Mouse (Mus musculus) frontal cortex, postnatal 10 days (tissue): Measurements from ENCODE around the gene Stag2.

Source experiments
- DNase-seq, 2 experiments: peaks; one replicate each; pipeline ENCODE4 v3.0.0; 2022; ENCODE audit warnings: low spot score in 2 of 2, mixed read lengths in 1 of 2

Stag2 gene

DNA sequence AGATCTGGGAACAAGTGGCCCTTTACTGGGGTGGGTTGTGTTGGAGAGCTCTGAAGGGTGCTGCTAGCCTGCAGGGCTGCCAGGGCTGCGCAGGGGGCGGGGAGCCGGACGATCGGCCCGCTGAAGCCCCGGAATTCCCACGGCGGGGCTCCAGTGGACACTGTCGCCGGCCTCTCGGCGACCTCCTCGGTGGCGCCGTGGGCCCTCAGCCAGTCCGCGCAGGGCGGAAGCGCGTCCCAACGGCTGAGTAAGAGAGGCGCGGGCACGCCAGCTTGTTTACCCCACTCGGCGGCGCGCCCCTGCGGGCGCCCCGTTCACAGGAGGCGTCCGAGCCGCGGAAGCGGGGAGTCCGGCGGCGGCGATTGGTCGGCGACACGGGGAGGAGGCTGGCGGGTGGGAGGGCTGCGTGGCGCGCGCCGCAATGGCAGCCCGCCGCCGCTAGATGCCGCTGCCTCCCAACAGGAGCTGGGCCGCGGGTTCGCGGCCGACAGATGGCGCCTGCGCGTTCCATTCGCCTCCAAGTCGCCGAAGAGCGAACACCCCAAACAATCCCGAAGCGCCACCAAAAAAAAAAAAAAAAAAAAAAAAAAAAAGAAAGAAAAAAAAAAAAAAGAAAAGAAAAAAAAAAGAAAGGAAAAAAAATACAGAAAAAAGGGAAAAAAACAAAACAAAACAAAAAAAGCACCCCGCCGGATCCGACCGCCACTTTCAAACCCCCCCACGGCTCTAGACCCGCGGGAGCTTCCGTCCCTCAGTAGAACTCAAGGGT, at the start of gene Stag2:
TSS of gene Stag2 (plus strand) at position 530 of the 769 bp plus-strand sequence.
- DNase-seq = peak; percentile 67 to 84

DNA sequence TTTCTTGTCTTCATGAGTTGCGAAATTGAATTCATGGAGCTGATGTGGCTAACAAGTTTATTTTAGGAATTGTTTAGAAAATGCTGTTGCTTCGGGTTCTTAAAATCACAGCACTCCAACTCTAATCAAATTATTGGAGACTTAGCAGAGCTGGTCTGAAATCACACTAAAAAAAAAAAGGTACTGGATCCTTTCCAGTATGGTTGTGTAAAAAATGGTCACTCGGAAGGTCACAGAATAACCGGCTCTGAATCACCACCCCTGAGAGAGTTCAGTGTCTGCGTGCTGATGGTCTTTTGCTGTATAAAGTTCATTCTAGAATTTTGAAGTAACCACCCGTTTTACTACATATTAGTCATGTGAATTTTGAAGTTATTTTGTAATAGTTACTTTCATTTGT, 42.0 kb upstream of the Stag2 start:
- DNase-seq = no peak

DNA sequence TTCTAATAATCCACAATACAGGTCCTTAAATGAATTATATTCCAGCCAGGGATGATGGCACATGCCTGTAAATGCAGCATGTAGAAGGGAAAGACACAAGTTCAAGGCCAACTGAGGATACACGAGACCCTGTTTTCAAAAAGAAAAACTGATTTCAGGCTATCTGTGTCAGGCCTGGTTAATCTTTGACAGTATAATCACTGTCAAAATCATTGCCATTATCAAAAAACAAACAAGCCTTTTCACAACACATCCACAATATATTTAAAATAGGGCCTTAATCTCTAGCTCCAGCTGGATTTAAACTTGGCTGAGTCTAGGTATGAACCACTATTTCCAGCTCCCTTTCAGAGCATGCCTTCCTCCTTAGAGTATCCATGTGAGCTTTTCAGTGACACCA, 38.5 kb upstream of the Stag2 start:
- DNase-seq = no peak

DNA sequence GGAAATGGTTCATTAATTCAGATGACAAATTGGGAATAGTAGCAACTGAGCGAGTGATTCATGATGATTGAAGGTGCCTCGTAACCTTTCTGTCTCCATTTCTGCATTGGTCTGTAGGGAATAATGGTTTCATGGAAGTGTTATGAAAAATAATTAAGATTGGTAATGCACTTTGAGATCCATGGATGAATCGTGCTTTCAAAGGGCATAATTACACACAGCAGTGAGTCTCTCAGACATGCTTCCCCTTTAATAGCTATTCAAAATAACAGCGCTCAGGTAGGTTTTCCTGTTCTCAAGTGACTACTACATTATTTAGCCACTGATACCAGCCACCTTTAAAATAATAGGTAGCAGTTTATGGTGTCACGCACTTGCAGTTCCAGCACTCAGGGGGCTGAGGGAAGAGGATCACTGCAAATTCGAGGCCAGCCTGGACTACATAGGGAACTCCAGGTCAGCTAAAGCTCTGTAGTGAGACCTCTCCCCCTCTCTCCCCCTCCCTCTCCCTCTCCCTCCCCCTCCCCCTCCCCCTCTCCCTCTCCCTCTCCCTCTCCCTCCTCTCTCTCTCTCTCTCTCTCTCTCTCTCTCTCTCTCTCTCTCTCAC, 29.6 kb upstream of the Stag2 start:
- no peak for DNase-seq

DNA sequence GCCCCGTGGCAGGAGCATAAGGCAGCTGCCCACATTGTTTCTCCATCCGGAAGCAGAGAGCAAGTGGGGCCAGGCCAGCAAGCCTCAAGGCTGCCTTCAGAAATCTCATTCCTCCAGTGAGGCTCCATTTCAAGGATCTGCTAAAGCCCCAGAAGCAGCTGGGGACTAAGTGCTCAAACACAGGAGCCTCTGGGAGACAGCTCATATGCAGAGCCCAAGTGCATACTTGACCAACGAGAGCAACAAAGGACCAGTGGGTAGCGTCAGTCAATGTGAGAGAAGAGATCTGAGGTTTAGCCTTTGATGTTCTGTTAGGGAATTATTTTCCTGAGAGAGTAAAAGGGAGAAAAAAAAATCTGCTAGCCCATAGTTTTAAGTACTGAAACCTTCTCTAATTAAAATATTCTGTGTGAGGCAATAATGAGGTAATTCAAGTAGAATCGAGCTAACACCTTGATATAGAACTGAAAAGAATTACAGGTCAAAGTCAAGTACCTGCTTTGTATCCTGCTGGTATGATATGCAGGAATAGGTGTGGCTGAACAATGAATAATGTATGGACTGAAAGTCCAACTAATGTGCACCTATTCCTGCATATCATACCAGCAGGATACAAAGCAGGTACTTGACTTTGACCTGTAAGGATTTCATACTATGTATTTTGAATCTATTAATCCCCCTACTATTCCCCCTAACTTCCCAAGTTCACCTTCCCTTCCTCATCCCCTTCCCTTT, 24.0 kb upstream of the Stag2 start:
- DNase-seq = no peak

DNA sequence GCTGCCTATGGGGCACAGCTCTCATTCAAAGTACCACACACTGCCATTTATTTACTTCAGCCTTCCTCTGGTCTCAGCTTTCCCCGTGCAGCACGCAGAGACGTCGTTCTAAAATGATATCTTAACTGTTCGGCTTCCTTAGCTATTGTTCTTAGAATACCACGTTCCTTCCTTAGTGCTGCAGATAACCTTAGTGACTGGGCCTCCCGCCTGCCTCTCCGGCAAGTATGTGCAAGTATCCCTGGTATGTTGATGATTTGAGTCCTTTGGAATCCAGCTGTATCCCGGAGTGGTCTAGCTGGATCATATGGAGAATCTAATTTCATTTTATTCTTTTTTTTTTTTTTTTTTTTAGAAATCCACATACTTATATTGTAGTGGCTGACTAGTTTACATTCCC, 9.2 kb upstream of the Stag2 start:
- no peak for DNase-seq

DNA sequence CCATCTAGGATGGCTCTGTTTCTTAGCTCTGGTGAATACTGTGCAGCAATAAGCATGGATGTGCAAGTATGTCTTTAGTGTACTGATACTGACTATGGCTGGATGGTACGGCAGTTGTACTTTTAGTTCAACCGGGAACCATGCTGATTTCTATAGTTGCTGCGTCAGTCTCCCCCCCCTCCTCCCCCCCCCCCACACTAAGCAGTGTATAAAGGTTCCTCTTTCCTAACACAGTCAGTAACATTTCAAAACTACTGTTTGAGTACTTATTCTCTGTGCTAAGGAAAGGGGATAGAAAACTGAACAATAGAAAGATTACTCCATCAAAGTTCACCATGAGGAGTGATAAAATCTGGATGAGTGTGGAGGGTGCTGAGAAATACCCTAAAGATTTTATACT, 6.5 kb upstream of the Stag2 start:
- no peak for DNase-seq

DNA sequence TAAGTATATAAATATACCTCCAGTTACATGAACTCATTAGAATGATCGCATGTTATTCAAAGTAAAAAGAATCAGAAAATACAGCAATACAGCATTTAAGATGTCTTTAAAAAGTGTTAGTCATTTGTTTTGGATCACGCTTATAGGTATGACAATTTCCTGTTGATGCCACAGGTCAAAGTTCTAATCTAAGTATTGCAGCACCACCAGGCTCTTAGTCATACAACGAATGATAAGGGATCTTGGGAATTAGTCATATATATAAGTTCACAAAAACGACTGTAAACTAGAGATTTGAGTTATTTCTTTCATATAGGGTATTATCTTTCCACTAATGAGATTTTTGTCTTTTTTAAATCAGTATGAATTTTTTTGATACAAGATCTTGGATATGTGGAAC, 5.1 kb upstream of the Stag2 start:
- no peak for DNase-seq

DNA sequence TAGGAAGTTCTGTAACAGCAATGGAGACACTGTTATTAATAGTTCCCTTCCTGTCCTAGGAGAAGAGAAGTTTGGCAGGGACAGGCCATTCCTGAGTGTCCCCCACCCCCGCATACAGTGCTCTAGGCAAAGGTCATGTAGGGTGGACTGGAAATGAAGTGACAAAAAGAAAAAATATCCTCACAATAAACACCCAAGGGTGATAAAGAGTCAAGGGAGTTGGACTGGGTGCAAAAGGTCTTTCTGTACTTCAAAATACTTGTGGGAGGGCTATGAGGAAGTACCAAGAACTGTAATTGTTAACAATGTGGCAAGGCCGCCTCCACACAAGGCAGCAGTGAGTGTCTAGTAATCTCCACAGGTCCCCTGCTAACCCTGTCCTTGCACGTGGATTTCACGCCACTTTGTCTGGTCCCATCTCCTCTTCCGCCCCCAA, 1.1 kb upstream of the Stag2 start:
- DNase-seq = peak in 1 of 2 experiments; percentile 5

DNA sequence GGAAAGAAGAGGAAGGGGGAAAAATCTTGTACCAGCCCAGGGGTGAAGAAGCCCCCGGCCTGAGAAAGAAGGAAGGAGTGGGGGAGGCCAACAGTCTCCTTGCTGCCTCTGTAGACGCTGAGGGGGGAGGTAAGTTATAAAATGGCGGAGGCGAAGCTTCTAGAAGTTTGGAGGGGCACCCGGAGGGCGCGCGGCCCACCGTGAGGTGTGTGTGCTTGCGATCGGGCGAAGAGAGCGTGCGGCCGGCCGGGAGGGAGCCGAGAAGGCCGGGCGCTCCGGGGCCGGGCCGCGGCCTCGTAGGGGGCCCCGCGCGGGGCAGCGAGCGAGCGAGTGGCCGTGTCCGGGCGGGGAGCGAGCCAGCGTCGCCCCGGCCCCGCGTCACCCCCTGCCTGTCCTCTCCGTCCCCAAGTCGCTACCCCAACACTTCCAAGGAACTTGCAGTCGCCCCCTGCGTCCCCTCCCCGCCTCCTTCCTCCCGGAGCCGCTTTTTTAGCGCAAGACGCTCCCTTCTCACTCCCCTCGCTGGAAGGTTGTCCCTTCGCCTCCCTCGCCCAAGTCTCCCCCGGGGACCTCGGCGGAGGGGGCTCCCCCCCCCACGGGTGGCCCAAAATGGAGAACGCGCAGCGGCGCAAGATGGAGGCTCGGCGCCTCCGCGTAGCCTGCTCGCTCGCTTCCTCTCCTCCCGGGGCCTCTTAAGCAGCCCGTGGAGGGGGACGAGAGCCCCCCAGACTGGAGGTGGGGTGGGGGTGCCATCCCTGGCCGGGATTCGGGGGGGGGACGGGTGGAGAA, 634 bp downstream of the Stag2 start:
- peak; percentile 26 to 27 for DNase-seq

DNA sequence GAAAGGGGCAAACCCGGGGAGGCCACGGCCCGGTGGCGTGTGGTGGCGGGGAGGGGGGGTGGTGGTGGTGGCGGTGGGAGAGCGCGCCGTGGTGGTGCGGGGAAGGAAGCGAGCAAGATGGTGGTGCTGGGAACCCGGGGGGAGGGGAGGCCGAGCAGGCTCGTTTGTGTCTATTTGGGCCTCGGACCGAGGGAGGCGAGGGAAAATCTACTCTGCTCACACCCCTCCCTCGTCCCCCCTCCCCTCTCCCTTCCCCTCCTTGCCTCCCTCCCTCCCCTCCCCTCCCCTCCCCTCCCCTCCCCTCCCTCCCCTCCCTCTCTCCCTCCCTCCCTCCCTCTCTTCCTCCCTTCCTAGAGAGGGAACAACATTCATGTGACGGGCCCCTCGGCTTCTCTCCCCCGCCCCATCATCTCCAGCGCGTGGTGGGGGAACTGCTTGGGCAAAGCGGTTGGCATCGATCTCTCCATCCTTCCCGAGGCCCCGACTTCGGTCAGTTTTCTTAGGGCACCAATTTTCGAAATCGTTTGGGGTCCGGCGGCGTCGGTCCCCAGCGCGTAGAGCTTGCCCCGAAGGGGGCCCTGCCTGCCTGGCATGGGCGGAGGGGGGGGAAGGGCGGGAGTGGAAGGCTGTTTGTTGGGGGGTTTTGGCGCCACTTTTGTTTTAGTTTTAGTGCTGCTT, 1.4 kb downstream of the Stag2 start:
- peak; percentile 75 to 82 for DNase-seq

DNA sequence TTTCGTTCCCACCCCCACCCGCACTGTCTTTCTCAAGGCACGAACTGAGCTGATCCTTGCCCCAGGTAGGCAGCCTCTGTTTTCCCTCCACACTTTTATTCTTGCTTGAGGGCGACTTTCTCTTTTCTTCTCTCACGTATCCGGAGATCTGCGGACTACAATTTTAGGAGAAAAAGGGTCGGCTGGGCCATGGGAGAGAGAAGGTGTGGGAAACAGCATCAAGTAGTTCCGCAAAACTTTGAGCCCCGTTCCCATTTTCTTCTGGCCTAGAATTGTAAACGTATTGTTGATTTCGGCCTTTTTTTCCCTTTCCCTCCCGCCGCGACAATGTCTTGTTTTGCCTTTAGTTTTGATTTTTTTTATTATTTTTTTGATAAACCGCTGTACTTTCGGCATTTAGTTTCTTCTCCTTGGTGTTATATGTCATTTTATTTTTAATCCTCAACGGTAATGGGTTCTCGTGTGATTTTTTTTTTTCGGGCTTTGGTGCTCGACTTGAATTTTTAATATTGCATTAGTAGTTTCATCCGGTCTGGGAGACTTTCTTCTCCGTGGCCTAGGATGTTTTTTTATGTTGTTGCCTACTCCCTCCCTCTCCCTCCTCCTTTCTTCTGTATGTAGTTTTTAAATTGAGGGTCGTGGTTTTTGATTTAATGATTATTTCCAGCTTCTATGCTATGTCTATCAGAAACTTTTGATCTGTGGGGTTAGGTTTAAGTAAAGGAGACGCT, 2.1 kb downstream of the Stag2 start:
- peak in 1 of 2 experiments; percentile 9 for DNase-seq

DNA sequence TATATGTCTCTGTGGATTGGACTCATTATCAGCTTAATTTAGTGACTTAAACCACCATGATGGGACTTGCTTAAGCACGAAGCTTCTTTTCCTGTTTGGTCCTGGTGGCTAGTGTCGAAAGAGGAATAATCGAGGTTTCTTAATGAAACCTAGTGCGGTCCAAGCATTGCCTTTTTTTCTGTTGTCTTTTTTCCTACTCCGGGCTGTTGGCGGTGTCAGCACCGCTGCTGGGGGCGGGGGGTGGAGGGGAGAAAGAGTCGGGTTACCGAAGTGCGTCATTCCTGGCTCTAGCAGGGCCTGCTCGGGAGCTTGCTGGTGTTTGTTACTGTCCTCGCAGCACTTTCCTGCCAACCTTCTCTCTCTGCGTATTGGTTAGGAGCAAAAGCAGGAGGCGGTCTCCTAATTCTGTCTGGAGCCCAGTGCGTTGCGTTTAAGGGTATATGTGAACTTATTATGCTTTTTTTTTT, 2.8 kb downstream of the Stag2 start:
- DNase-seq = peak; percentile 61 to 64

DNA sequence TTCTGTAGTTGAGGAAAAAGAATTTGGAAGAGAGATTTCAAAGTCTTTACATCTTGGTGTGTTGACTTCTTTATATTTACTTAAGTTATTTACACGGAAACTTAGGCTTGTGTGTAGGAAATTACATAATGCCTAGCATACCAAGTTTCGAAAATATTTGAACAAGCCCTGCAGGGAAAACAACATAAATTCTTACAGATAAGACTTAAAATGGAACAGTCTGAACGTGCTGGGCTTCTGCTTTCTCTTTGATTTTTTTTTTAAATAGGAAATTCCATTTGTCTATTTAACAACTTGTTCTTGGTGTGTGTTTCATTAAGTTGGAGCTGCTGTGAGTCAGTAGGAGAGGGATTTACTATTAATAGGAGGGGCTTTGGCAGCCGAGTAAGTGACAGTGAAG, 3.9 kb downstream of the Stag2 start:
- no peak for DNase-seq

DNA sequence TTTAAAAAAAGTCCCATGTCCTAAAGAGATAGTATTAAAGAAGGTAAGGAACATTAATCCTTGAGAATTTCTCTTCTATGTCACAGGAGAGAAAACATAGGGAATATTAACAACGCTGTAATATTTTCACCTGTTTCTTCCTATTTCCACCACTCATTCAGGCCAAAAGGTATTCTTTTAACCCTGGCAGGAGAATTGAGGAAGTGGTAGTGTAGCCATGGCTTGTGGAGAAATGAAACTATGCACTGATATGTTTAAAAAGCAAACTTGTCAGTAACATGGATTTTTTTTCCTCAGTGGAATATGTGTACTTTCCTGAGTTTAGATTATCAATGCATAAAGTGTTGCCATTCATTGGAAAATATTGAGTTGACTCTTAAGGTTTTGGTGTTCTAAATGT, 16.3 kb downstream of the Stag2 start:
- DNase-seq = no peak

DNA sequence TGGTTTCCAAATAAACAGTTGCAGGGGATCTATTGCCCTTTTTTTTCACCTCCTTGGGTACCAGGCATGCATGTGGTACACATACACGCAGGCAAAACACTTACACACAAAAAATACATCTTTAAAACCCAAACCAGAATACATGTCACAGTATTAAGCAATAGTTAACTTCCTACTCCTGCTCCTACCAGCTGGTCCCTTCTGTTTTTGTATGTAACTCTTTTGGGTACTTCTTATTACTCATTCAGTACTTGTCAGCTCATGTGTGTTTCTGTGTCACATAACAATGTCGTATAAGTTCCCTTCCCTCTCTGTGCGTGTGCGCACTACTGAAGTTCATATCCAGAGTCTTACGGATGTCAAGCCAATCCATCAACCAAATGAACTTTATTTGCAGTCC, 21.7 kb downstream of the Stag2 start:
- DNase-seq = no peak

DNA sequence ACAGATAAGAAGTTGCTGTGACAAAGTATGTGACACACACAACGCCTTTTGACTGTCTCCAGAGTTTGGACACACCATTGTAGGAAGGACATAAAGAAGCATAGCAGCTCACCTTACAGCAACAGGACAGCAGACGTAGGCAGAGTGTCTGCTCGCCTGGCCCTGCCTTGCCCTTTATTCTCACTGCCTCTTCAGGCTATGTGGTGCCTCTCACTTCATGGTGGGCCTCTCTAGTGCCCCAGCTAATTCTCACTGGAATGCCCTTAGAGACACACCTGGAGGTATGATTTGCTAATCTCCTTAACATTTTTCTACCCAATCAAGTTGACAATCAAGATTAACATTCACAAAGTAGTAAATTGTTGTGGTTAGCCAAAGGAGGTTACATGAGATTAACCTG, 38.5 kb downstream of the Stag2 start:
- no peak for DNase-seq

DNA sequence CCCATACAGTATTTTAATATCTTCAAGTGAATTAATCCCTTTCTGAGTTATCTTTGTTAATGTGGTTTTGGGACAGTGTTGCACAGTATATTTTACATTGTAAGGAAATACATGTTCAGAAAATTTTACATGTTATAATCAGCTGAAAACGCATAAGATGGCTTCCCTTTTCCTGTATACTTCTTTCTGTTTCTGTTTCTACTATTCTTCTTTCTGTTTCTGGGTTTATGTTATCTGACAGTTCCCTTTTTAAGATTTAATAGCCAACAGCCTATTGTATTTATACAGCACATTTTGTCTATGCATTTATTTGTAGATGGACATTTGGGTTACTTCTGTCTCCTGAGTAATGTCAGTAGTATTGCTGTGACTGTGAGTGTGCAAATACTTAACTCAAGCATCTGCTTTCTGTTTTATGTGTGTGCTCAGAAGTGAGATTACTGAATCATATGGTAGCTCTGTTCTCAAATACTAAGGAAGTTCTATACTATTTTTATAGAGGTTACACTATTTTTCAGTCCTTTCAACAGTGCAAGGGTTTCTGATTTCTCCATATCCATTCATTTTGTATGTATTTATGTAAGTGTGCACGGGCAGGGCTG, 39.8 kb downstream of the Stag2 start:
- no peak for DNase-seq

DNA sequence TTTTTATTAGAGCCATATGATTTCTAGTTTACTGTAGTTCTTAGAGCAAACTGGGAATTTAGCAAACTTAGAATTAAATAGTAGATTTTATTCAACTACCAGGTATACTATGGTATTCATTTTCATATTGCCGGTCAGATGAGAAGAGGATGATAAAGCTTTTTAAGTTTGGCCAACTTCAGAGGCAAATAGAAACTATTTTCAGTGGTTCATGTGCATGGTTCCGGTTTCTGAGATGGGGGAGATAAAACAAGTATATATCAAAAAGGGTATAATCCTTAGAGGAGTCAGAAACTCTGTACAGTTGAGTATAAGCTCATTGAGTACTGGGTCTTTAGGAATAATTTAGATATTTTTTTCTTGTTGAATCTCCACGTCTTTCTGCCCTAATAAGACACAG, 45.5 kb downstream of the Stag2 start:
- no peak for DNase-seq

DNA sequence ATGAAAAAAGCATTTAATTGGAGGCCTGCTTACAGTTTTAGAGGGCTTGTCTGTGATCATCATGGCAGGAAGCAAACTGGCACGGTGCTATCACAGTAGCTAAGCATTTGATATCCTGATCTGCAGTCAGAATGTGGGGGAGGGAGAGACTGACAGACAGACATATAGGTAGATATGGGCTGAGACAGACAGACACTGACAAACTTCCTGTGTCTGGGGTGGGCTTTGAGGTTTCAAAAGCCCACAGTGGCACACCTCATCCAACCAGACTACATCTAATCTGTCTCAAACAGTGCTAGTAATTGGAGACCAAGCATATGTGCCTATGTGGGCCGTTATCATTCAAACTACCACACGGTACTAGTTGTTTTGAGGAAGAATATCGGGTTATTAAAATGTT, 53.4 kb downstream of the Stag2 start:
- DNase-seq = no peak
